Comparison of ENCODE assay signal across 8 mouse cellular contexts in genomic region chr4:143297016-143297556, GRCm38 (mm10). TPM values are rescaled to one million over a fixed set of nuclear protein-coding genes. Genes with fewer than 3 reads are reported as not detected.
DNase-seq lines count a peak whose midpoint lies in the region; ATAC-seq and TF ChIP-seq lines count a peak whose summit lies in the region.

No protein-coding gene starts in this region.

- no peak overlapping the region for H3K27ac ChIP-seq in kidney, adult 2 months (ENCODE audit: insufficient read depth, low read depth, low read length)
- H3K27ac ChIP-seq in embryonic facial prominence, embryonic 11.5 days (replicated peaks; ENCODE audit: low read depth, low read length), result no peak overlapping the region; the same call in 1 of the 2 replicates
- H3K27ac ChIP-seq in intestine, embryonic 15.5 days, result no peak overlapping the region
- H3K27ac ChIP-seq in neural tube, embryonic 11.5 days (ENCODE audit: low read depth, low read length), result peak overlapping the region; percentile 76

- H3K4me2 ChIP-seq in embryonic facial prominence, embryonic 11.5 days (ENCODE audit: low read depth, low read length), result peak overlapping the region; percentile 53
- H3K4me2 ChIP-seq in intestine, embryonic 15.5 days (replicated peaks), result peak overlapping the region; percentile 45
- peak overlapping the region; percentile 68 for H3K4me2 ChIP-seq in neural tube, embryonic 11.5 days (ENCODE audit: low read depth)

- WGBS in kidney, adult 2 months, result 14% methylated on average over 12 of the region's 12 CpGs
- WGBS in embryonic facial prominence, embryonic 11.5 days, result 6% methylated on average over 12 of the region's 12 CpGs
- WGBS in intestine, embryonic 15.5 days, result 27% methylated on average over 12 of the region's 12 CpGs
- 5% methylated on average over 12 of the region's 12 CpGs for WGBS in neural tube, embryonic 11.5 days

- DNase-seq in kidney, adult 2 months, result peak; percentile 36
- DNase-seq in kidney, postnatal 10 days, result no peak
- DNase-seq in embryonic facial prominence, embryonic 11.5 days (ENCODE audit: low spot score), result peak; percentile 32
- DNase-seq in neural tube, embryonic 11.5 days (ENCODE audit: low spot score), result peak; percentile 58
- DNase-seq in thymus, postnatal 4 days, result no peak
- DNase-seq in spleen, postnatal 14 days (ENCODE audit: low spot score in 2 of 2), result no peak
- DNase-seq in thymus, postnatal 10 days (ENCODE audit: low spot score in 2 of 2), result no peak

- no peak overlapping the region for H3K4me3 ChIP-seq in kidney, adult 2 months (ENCODE audit: insufficient read depth, low read depth, low read length)
- peak overlapping the region; percentile 15 for H3K4me3 ChIP-seq in embryonic facial prominence, embryonic 11.5 days (ENCODE audit: low read depth, low read length)
- H3K4me3 ChIP-seq in intestine, embryonic 15.5 days (replicated peaks), result peak overlapping the region; percentile 10; the same call in 1 of the 2 replicates
- H3K4me3 ChIP-seq in neural tube, embryonic 11.5 days (ENCODE audit: low read depth, low read length), result peak overlapping the region; percentile 59

- no peaks in the 10 kb centered on the region for H3K9me3 ChIP-seq in embryonic facial prominence, embryonic 11.5 days (replicated peaks; ENCODE audit: control insufficient read depth, low read length)
- no peaks in the 10 kb centered on the region for H3K9me3 ChIP-seq in intestine, embryonic 15.5 days
- no peaks in the 10 kb centered on the region for H3K9me3 ChIP-seq in neural tube, embryonic 11.5 days (ENCODE audit: control insufficient read depth, low read length)

- H3K9ac ChIP-seq in embryonic facial prominence, embryonic 11.5 days (replicated peaks; ENCODE audit: low read length), result peak overlapping the region; percentile 44; the same call in 1 of the 2 replicates
- no peak overlapping the region for H3K9ac ChIP-seq in intestine, embryonic 15.5 days
- H3K9ac ChIP-seq in neural tube, embryonic 11.5 days (ENCODE audit: low read length), result peak overlapping the region; percentile 59

- H3K36me3 ChIP-seq in kidney, adult 2 months (ENCODE audit: control insufficient read depth, insufficient read depth, low read length), result no peaks in the 10 kb centered on the region
- no peaks in the 10 kb centered on the region for H3K36me3 ChIP-seq in embryonic facial prominence, embryonic 11.5 days (replicated peaks; ENCODE audit: control insufficient read depth, insufficient read depth, low read depth, low read length)
- no peaks in the 10 kb centered on the region for H3K36me3 ChIP-seq in intestine, embryonic 15.5 days
- H3K36me3 ChIP-seq in neural tube, embryonic 11.5 days (ENCODE audit: control insufficient read depth, insufficient read depth, low read length), result peaks cover 7% of the 10 kb centered on the region

- no peaks in the 10 kb centered on the region; the same call in 1 of the 2 replicates for H3K4me1 ChIP-seq in kidney, adult 2 months (ENCODE audit: control insufficient read depth, insufficient read depth, low read length)
- H3K4me1 ChIP-seq in embryonic facial prominence, embryonic 11.5 days (ENCODE audit: control insufficient read depth, insufficient read depth, low read length), result peaks cover 3% of the 10 kb centered on the region; the same call in 1 of the 2 replicates
- H3K4me1 ChIP-seq in intestine, embryonic 15.5 days (replicated peaks), result peaks cover 13% of the 10 kb centered on the region; the same call in 1 of the 2 replicates
- H3K4me1 ChIP-seq in neural tube, embryonic 11.5 days (ENCODE audit: control insufficient read depth, insufficient read depth, low read length), result peaks cover 18% of the 10 kb centered on the region

- H3K27me3 ChIP-seq in kidney, adult 2 months (replicated peaks; ENCODE audit: control insufficient read depth, insufficient read depth, low read length), result no peaks in the 10 kb centered on the region; the same call in 1 of the 2 replicates
- no peaks in the 10 kb centered on the region for H3K27me3 ChIP-seq in embryonic facial prominence, embryonic 11.5 days (ENCODE audit: control insufficient read depth, insufficient read depth, low read length)
- 0 out of 2 replicates have a peak, but pooled peaks cover 4% of the 10 kb centered on the region for H3K27me3 ChIP-seq in intestine, embryonic 15.5 days (replicated peaks)
- H3K27me3 ChIP-seq in neural tube, embryonic 11.5 days (ENCODE audit: control insufficient read depth, insufficient read depth, low read length), result no peaks in the 10 kb centered on the region

- no peak for TF ChIP-seq CTCF in kidney, adult 2 months (conservative IDR thresholded peaks at IDR 0.05; ENCODE audit: insufficient read depth, insufficient read length, low read depth, low read length)

- no peak for TF ChIP-seq POLR2A in kidney, adult 2 months (IDR thresholded peaks at IDR 0.05; ENCODE audit: low read depth, low read length)

- ATAC-seq in embryonic facial prominence, embryonic 11.5 days (replicated peaks; ENCODE audit: insufficient number of reproducible peaks, low FRiP score, low TSS enrichment, low read depth), result no peak
- no peak for ATAC-seq in intestine, embryonic 15.5 days
- peak; percentile 71 for ATAC-seq in neural tube, embryonic 11.5 days (ENCODE audit: insufficient read depth, low FRiP score, low TSS enrichment)

RNA-seq across cellular contexts. Expression of gene Pdpn, which starts 2.3 kb away (rescaled TPM):
- 3.2 and 4.5 TPM in 2 replicates for polyA plus RNA-seq in kidney, adult 2 months (2012; rRNA removed)
- 44.9 and 46.9 TPM in 2 replicates for polyA plus RNA-seq in embryonic facial prominence, embryonic 11.5 days (2014; fragmentation: Nextera tagmentation; extraction: Ambion mirVana)
- polyA plus RNA-seq in intestine, embryonic 15.5 days (2015; fragmentation: Nextera tagmentation; extraction: Ambion mirVana), result 24.8 and 27.5 TPM in 2 replicates
- polyA plus RNA-seq in neural tube, embryonic 11.5 days (2014; fragmentation: Nextera tagmentation; extraction: Ambion mirVana), result 140 and 147 TPM in 2 replicates

RNA-seq across cellular contexts. Expression of gene Lrrc38, which starts 52.5 kb away (rescaled TPM):
- polyA plus RNA-seq in kidney, adult 2 months (2012; rRNA removed), result 0.04 and 0.06 TPM in 2 replicates
- 0.11 and 0.14 TPM in 2 replicates for polyA plus RNA-seq in embryonic facial prominence, embryonic 11.5 days (2014; fragmentation: Nextera tagmentation; extraction: Ambion mirVana)
- polyA plus RNA-seq in intestine, embryonic 15.5 days (2015; fragmentation: Nextera tagmentation; extraction: Ambion mirVana), result 0.06 TPM in 1 of 2 replicates, not detected in the other
- polyA plus RNA-seq in neural tube, embryonic 11.5 days (2014; fragmentation: Nextera tagmentation; extraction: Ambion mirVana), result 0.48 and 1.1 TPM in 2 replicates

Comparison
In these comparisons a context has a peak if more than half of its experiments do, and no peak if none do; other contexts are left out.
1. DNase-seq: peak in kidney, adult 2 months (single experiment), embryonic facial prominence, embryonic 11.5 days (single experiment) and neural tube, embryonic 11.5 days (single experiment); none in kidney, postnatal 10 days (single experiment), thymus, postnatal 4 days (single experiment), spleen, postnatal 14 days (0 of 2) and thymus, postnatal 10 days (0 of 2).
2. Peak in every context shown above with its lines, with median percentiles within 50 percentile points of each other: H3K4me2 ChIP-seq.